Mouse (Mus musculus): ENCODE measurements at regions not wholly inside any gene's neighbourhood (a gene's known extent, or its start where the extent isn't known, plus 50 kb on each side); places are given as distances from the start of the nearest gene placed in this dataset. TPM values are rescaled to one million over a fixed set of nuclear protein-coding genes. Genes with fewer than 3 reads are reported as not detected.

GRCm38 (mm10) chr3:118487408-118487807, 74.5 kb upstream of the Dpyd start:
- intact Hi-C loops (cut with DNase I) = no loop called here
- DNase-seq (ENCODE audit: low spot score in 2 of 2) = no peak

GRCm38 (mm10) chr3:118491101-118491500, 70.8 kb upstream of the Dpyd start:
- intact Hi-C loops (cut with DNase I) = no loop called here
- DNase-seq (ENCODE audit: low spot score in 2 of 2) = no peak

GRCm38 (mm10) chr3:118491871-118492270, 70.1 kb upstream of the Dpyd start:
- DNase-seq (ENCODE audit: low spot score in 2 of 2) = no peak
- intact Hi-C loops (cut with DNase I) = no loop called here

- DNase-seq (ENCODE audit: low spot score in 2 of 2) = no peak
- intact Hi-C loops (cut with DNase I) = no loop called here
These were observed 67.3 kb upstream of the Dpyd start for GRCm38 (mm10) chr3:118494611-118495010.

GRCm38 (mm10) chr3:118500234-118500633, 61.7 kb upstream of the Dpyd start:
- DNase-seq (ENCODE audit: low spot score in 2 of 2) = peak; percentile 68 to 69
- intact Hi-C loops (cut with DNase I) = no loop called here

- no peak for DNase-seq (ENCODE audit: low spot score in 2 of 2)
- intact Hi-C loops (cut with DNase I) = no loop called here
These were observed 54.2 kb upstream of the Dpyd start for GRCm38 (mm10) chr3:118507582-118508237.

- intact Hi-C loops (cut with DNase I) = loop anchor here (5.0 kb wide), 1 partner anchor 79 kb away; no protein-coding TSS in a partner anchor
- no peak for DNase-seq (ENCODE audit: low spot score in 2 of 2)
These were observed 51.1 kb upstream of the Dpyd start for GRCm38 (mm10) chr3:118510837-118511236.

- DNase-seq (ENCODE audit: low spot score in 2 of 2) = no peak
- intact Hi-C loops (cut with DNase I) = loop anchor here (5.0 kb wide), 1 partner anchor 80 kb away; no protein-coding TSS in a partner anchor
These were observed 50.0 kb upstream of the Dpyd start for GRCm38 (mm10) chr3:118511969-118512368.

Small RNA genes in the stretch of these regions (microRNA-seq; reads per million reads assigned to microRNA genes)
- not detected for gene Gm24155
- gene Mir137 = 6,373 reads per million, percentile 93 among the genes with 10 or more reads in this experiment
